Mouse (Mus musculus) CH12.LX (cell line): ENCODE data around the gene Sult3a2. TPM values are rescaled to one million over a fixed set of nuclear protein-coding genes. Genes with fewer than 3 reads are reported as not detected.
"Not testable (repeated sequence)": the region's sequence is repeated elsewhere in the genome, so short reads cannot be mapped to it uniquely, and the experiment has no call there.

Experiments
- DNase-seq: peaks from one replicate; pipeline ENCODE4 v3.0.0-alpha.2; 2013; ENCODE audit errors: extremely low read depth
- H3K27ac ChIP-seq: 2 replicates; pipeline ENCODE4 v1.5.1; 2012; ENCODE audit warnings: low read depth, mild to moderate bottlenecking, control low read depth, moderate library complexity; ENCODE audit not compliant: insufficient read depth
- H3K27me3 ChIP-seq: replicated peaks from 2 replicates; pipeline ENCODE3; 2012; ENCODE audit warnings: inconsistent platforms
- H3K36me3 ChIP-seq, 2 experiments: replicated peaks in 1 of 2; 2 replicates each; pipeline versions ENCODE3 to v1.6.1; 2012; ENCODE audit warnings: inconsistent platforms in 1 of 2, low read length in 1 of 2, mild to moderate bottlenecking in 1 of 2, mixed read lengths in 1 of 2, moderate library complexity in 1 of 2; ENCODE audit not compliant: control insufficient read depth in 1 of 2, insufficient read depth in 1 of 2
- H3K4me1 ChIP-seq, 2 experiments: 2 replicates each; pipeline ENCODE4 v1.6.1; 2012; ENCODE audit warnings: inconsistent platforms in 1 of 2, moderate library complexity in 1 of 2; ENCODE audit not compliant: insufficient read depth in 2 of 2, control insufficient read depth in 1 of 2
- H3K4me2 ChIP-seq: 2 replicates; pipeline ENCODE4 v1.6.1; 2012; ENCODE audit warnings: low read depth, mild to moderate bottlenecking, control low read depth; ENCODE audit not compliant: poor library complexity, insufficient read depth, severe bottlenecking
- H3K4me3 ChIP-seq, 3 experiments: fragments of 150-350 bp in 1 of 3; sonication (generic) in 1 of 3; replicated peaks in 1 of 3; 2 replicates each; pipeline versions ENCODE3 to v1.5.1; 2011 to 2012; ENCODE audit warnings: low read depth in 2 of 3, low read length in 2 of 3, mild to moderate bottlenecking in 2 of 3, moderate library complexity in 2 of 3, control low read depth in 1 of 3, improper control_type of control experiment in 1 of 3, inconsistent platforms in 1 of 3, mixed read lengths in 1 of 3; ENCODE audit not compliant: poor library complexity in 1 of 3
- H3K79me2 ChIP-seq: replicated peaks from 2 replicates; pipeline ENCODE4 v1.6.1; 2012; ENCODE audit warnings: mild to moderate bottlenecking, moderate library complexity; ENCODE audit not compliant: control insufficient read depth, poor library complexity, insufficient read depth, severe bottlenecking; ENCODE audit errors: extremely low read depth
- H3K9ac ChIP-seq: 2 replicates; pipeline ENCODE4 v1.6.1; 2012; ENCODE audit warnings: low read depth, mild to moderate bottlenecking, control low read depth, moderate library complexity; ENCODE audit not compliant: insufficient read depth
- H3K9me3 ChIP-seq: replicated peaks from 2 replicates; pipeline ENCODE3; 2012; ENCODE audit warnings: low read length, inconsistent platforms, mixed read lengths
- BHLHE40 ChIP-seq: IDR thresholded peaks from 2 replicates; pipeline ENCODE4 v1.6.1; 2011; ENCODE audit warnings: mild to moderate bottlenecking, low read depth, low read length, improper control_type of control experiment
- CHD2 ChIP-seq: IDR thresholded peaks from 2 replicates; pipeline ENCODE4 v1.6.1; 2011; ENCODE audit warnings: low read length, improper control_type of control experiment
- EP300 ChIP-seq: IDR thresholded peaks from 2 replicates; pipeline ENCODE4 v1.6.1; 2011; ENCODE audit warnings: low read length, improper control_type of control experiment
- JUND ChIP-seq: conservative IDR thresholded peaks from 2 replicates; pipeline ENCODE4 v1.6.1; 2011; ENCODE audit warnings: low read depth, low read length, improper control_type of control experiment
- MAZ ChIP-seq: IDR thresholded peaks from 2 replicates; pipeline ENCODE4 v1.6.1; 2012; ENCODE audit warnings: low read depth, mild to moderate bottlenecking, inconsistent platforms, low read length, improper control_type of control experiment, moderate library complexity
- POLR2A ChIP-seq: IDR thresholded peaks from 2 replicates; pipeline ENCODE4 v1.6.1; 2011; ENCODE audit warnings: low read depth, mild to moderate bottlenecking, improper control_type of control experiment, low read length
- SIN3A ChIP-seq: IDR thresholded peaks from 2 replicates; pipeline ENCODE4 v1.6.1; 2012; ENCODE audit warnings: low read length, improper control_type of control experiment, inconsistent platforms
- TBP ChIP-seq: conservative IDR thresholded peaks from 2 replicates; pipeline ENCODE4 v1.6.1; 2011; ENCODE audit warnings: low read depth, low read length, improper control_type of control experiment
- TCF12 ChIP-seq: IDR thresholded peaks from 2 replicates; pipeline ENCODE4 v1.6.1; 2014; ENCODE audit warnings: low read depth, mild to moderate bottlenecking, inconsistent platforms, low read length, improper control_type of control experiment
- ZC3H11A ChIP-seq: IDR thresholded peaks from 2 replicates; pipeline ENCODE4 v1.6.1; 2012; ENCODE audit warnings: low read depth, mild to moderate bottlenecking, inconsistent platforms, low read length, improper control_type of control experiment
- ZKSCAN1 ChIP-seq: IDR thresholded peaks from 2 replicates; pipeline ENCODE4 v1.6.1; 2012; ENCODE audit warnings: low read depth, inconsistent platforms, low read length, improper control_type of control experiment, borderline replicate concordance
- dilution Hi-C: fragments of 300-500 bp; cut with MboI; formaldehyde crosslinking; loops from 2 replicates; pipeline ENCODE4 v1.14.3; 2020; ENCODE audit warnings: low sequenced_read_pairs; ENCODE audit not compliant: extremely low pct_unique_long_range_greater_than_20kb, extremely low pct_ligation_motif_present
- in situ Hi-C: fragments of 300-500 bp; cut with MboI; formaldehyde crosslinking; loops from 3 replicates; pipeline ENCODE4 v1.14.3; 2019; ENCODE audit warnings: low sequenced_read_pairs, low pct_ligation_motif_present, low pct_unique_long_range_greater_than_20kb, mixed read lengths
- polyA plus RNA-seq: library from polyadenylated mRNA; unstranded; fragments of >175 nt; gene quantifications from 2 replicates; pipeline ENCODE4 v1.2.1, GENCODE M21; 2012; ENCODE audit warnings: low read depth; ENCODE audit not compliant: insufficient read length
- total RNA-seq, 2 experiments: library from RNA; depleted of rRNA; stranded (reverse); fragments of 300-350 nt in 1 of 2; fragments of >200 nt in 1 of 2; gene quantifications; 2 replicates each; pipeline ENCODE4 v1.2.3; 2012 to 2014

The Sult3a2 gene
- total and polyA plus RNA-seq, 3 experiments: not detected

- no peak for DNase-seq
- H3K4me3 ChIP-seq: no peak overlapping the region
- H3K36me3 ChIP-seq: no peaks in the 10 kb centered on the region
- H3K4me2 ChIP-seq: no peak overlapping the region
- H3K9me3 ChIP-seq: no peaks in the 10 kb centered on the region
- no peak overlapping the region for H3K9ac ChIP-seq
- no peak for TF ChIP-seq SIN3A
- no peak for TF ChIP-seq ZC3H11A
- no peak for TF ChIP-seq JUND
- TF ChIP-seq CHD2: no peak
- TF ChIP-seq POLR2A: no peak
- TF ChIP-seq ZKSCAN1: no peak
- TF ChIP-seq EP300: no peak
- TF ChIP-seq TCF12: no peak
- no peak for TF ChIP-seq BHLHE40
- no peak for TF ChIP-seq TBP
- no peak for TF ChIP-seq MAZ
- no peaks in the 10 kb centered on the region for H3K79me2 ChIP-seq
- no peak overlapping the region for H3K27ac ChIP-seq
- H3K27me3 ChIP-seq: no peaks in the 10 kb centered on the region
- H3K4me1 ChIP-seq: no peaks in the 10 kb centered on the region
- in situ Hi-C loops: no loop called here
- dilution Hi-C loops: no loop called here
These were observed 25.3 kb upstream of the Sult3a2 start for GRCm38 (mm10) chr10:33811807-33812206.

- H3K27ac ChIP-seq, H3K9me3 ChIP-seq, H3K36me3 ChIP-seq, in situ Hi-C loops, H3K79me2 ChIP-seq, H3K4me3 ChIP-seq, H3K9ac ChIP-seq, DNase-seq, H3K4me1 ChIP-seq, dilution Hi-C loops, H3K27me3 ChIP-seq, H3K4me2 ChIP-seq: not testable (repeated sequence)
These were observed 10.9 kb upstream of the Sult3a2 start for GRCm38 (mm10) chr10:33797221-33797949.

- H3K27me3 ChIP-seq, H3K4me1 ChIP-seq, dilution Hi-C loops, in situ Hi-C loops, H3K79me2 ChIP-seq, H3K9ac ChIP-seq, H3K4me2 ChIP-seq, H3K4me3 ChIP-seq, H3K36me3 ChIP-seq, H3K27ac ChIP-seq, DNase-seq, H3K9me3 ChIP-seq: not testable (repeated sequence)
These were observed 9.9 kb upstream of the Sult3a2 start for GRCm38 (mm10) chr10:33796269-33796915.

- H3K27ac ChIP-seq, H3K4me1 ChIP-seq, H3K79me2 ChIP-seq, H3K4me3 ChIP-seq, dilution Hi-C loops, H3K4me2 ChIP-seq, DNase-seq, H3K36me3 ChIP-seq, H3K9me3 ChIP-seq, in situ Hi-C loops, H3K27me3 ChIP-seq, H3K9ac ChIP-seq: not testable (repeated sequence)
These were observed 5.7 kb upstream of the Sult3a2 start for GRCm38 (mm10) chr10:33792166-33792565.
